Mouse (Mus musculus) limb, embryonic 12.5 days (tissue): Measurements from ENCODE around the gene Pus7l. TPM values are rescaled to one million over a fixed set of nuclear protein-coding genes. Genes with fewer than 3 reads are reported as not detected.
"Not testable (repeated sequence)": the region's sequence is repeated elsewhere in the genome, so short reads cannot be mapped to it uniquely, and the experiment has no call there.

Experiments used
- ATAC-seq: fragments of 200-750 bp; cut with Nextera tagmentation; 2 replicates; pipeline ENCODE4 v1.8.0; 2017; ENCODE audit warnings: low read depth, moderate TSS enrichment; ENCODE audit not compliant: insufficient number of reproducible peaks, insufficient read depth, low FRiP score, low TSS enrichment
- H3K27ac ChIP-seq: fragments of 300-500 bp; sonication (generic); 2 replicates; pipeline ENCODE4 v1.5.1; 2016; ENCODE audit warnings: mild to moderate bottlenecking, moderate library complexity
- H3K27me3 ChIP-seq: fragments of 300-500 bp; sonication (generic); 2 replicates; pipeline ENCODE4 v1.6.1; 2016; ENCODE audit warnings: mild to moderate bottlenecking, moderate library complexity
- H3K36me3 ChIP-seq: fragments of 300-500 bp; sonication (generic); 2 replicates; pipeline ENCODE4 v1.6.1; 2016; ENCODE audit warnings: mild to moderate bottlenecking, moderate library complexity
- H3K4me1 ChIP-seq: fragments of 300-500 bp; sonication (generic); replicated peaks from 2 replicates; pipeline ENCODE4 v1.6.1; 2016
- H3K4me2 ChIP-seq: fragments of 300-500 bp; sonication (generic); 2 replicates; pipeline ENCODE4 v1.6.1; 2016; ENCODE audit warnings: mild to moderate bottlenecking, moderate library complexity
- H3K4me3 ChIP-seq: fragments of 300-500 bp; sonication (generic); replicated peaks from 2 replicates; pipeline ENCODE4 v1.5.1; 2016; ENCODE audit warnings: mild to moderate bottlenecking
- H3K9ac ChIP-seq: fragments of 300-500 bp; sonication (generic); replicated peaks from 2 replicates; pipeline ENCODE4 v1.6.1; 2016; ENCODE audit warnings: mild to moderate bottlenecking, moderate library complexity
- H3K9me3 ChIP-seq: fragments of 300-500 bp; sonication (generic); 2 replicates; pipeline ENCODE4 v1.6.1; 2016; ENCODE audit warnings: mild to moderate bottlenecking, moderate library complexity
- WGBS: fragments of 180-500 bp; shearing (Covaris S2); methylation state at CpG from one replicate; pipeline ENCODE4 v1.1.7; 2016; 5-methylcytosine and 5-hydroxymethylcytosine counted together
- polyA plus RNA-seq: library from polyadenylated mRNA; unstranded; fragments of >200 nt; fragmentation: Nextera tagmentation; extraction: Ambion mirVana; gene quantifications from 2 replicates; pipeline ENCODE4 v1.2.1, GENCODE M21; 2016

Gene Pus7l
- polyA plus RNA-seq, 1 experiment from 2014 or later: 9.5 TPM

GRCm38 (mm10) chr15:94495936-94496335 lies 47.4 kb downstream of the Pus7l start:
- Histone ChIP-seq H3K27ac (no peak overlapping the region), H3K36me3 (no peaks in the 10 kb centered on the region), H3K27me3 (no peaks in the 10 kb centered on the region), H3K4me2 (no peak overlapping the region), H3K9me3 (peaks cover 6% of the 10 kb centered on the region; the same call in 1 of the 2 replicates), H3K4me1 (no peaks in the 10 kb centered on the region), H3K9ac (no peak overlapping the region), H3K4me3 (no peak overlapping the region)
- ATAC-seq: no peak
- WGBS: 62% methylated on average over 10 of the region's 10 CpGs

GRCm38 (mm10) chr15:94494445-94494844 lies 48.9 kb downstream of the Pus7l start:
- 100% methylated on average over 1 of the region's 1 CpGs for WGBS
- Histone ChIP-seq H3K36me3 (no peaks in the 10 kb centered on the region), H3K4me2 (no peak overlapping the region), H3K4me3 (no peak overlapping the region), H3K27ac (no peak overlapping the region), H3K4me1 (no peaks in the 10 kb centered on the region), H3K9me3 (peaks cover 6% of the 10 kb centered on the region; the same call in 1 of the 2 replicates), H3K9ac (no peak overlapping the region), H3K27me3 (no peaks in the 10 kb centered on the region)
- ATAC-seq: no peak

- H3K4me1 ChIP-seq: no peaks in the 10 kb centered on the region
- 87% methylated on average over 2 of the region's 2 CpGs for WGBS
- no peaks in the 10 kb centered on the region for H3K27me3 ChIP-seq
- no peak overlapping the region for H3K27ac ChIP-seq
- H3K4me2 ChIP-seq: no peak overlapping the region
- H3K9ac ChIP-seq: no peak overlapping the region
- ATAC-seq: no peak
- H3K9me3 ChIP-seq: peaks cover 6% of the 10 kb centered on the region; the same call in 1 of the 2 replicates
- H3K4me3 ChIP-seq: no peak overlapping the region
- H3K36me3 ChIP-seq: no peaks in the 10 kb centered on the region
Measured at GRCm38 (mm10) chr15:94489433-94489832, 53.9 kb downstream of the Pus7l start.

- 79% methylated on average over 2 of the region's 2 CpGs for WGBS
- not testable (repeated sequence) for ATAC-seq, H3K36me3 ChIP-seq, H3K4me3 ChIP-seq, H3K9ac ChIP-seq, H3K4me1 ChIP-seq, H3K27ac ChIP-seq, H3K9me3 ChIP-seq, H3K27me3 ChIP-seq, H3K4me2 ChIP-seq
Measured at GRCm38 (mm10) chr15:94488028-94488427, 55.3 kb downstream of the Pus7l start.

- Histone ChIP-seq H3K9me3 (no peaks in the 10 kb centered on the region), H3K4me1 (peaks cover 14% of the 10 kb centered on the region), H3K27me3 (no peaks in the 10 kb centered on the region), H3K27ac (no peak overlapping the region), H3K9ac (no peak overlapping the region), H3K4me3 (no peak overlapping the region), H3K4me2 (no peak overlapping the region), H3K36me3 (no peaks in the 10 kb centered on the region)
- WGBS: 89% methylated on average over 2 of the region's 2 CpGs
- no peak for ATAC-seq
Measured at GRCm38 (mm10) chr15:94482555-94482954, 60.8 kb downstream of the Pus7l start.

GRCm38 (mm10) chr15:94480792-94481191 lies 62.6 kb downstream of the Pus7l start:
- Histone ChIP-seq H3K9me3 (no peaks in the 10 kb centered on the region), H3K27me3 (no peaks in the 10 kb centered on the region), H3K9ac (no peak overlapping the region), H3K4me3 (no peak overlapping the region), H3K4me1 (peaks cover 14% of the 10 kb centered on the region), H3K36me3 (no peaks in the 10 kb centered on the region), H3K27ac (no peak overlapping the region), H3K4me2 (no peak overlapping the region)
- no peak for ATAC-seq
- 87% methylated on average over 4 of the region's 4 CpGs for WGBS

- Histone ChIP-seq H3K36me3 (no peaks in the 10 kb centered on the region), H3K4me2 (no peak overlapping the region), H3K27ac (no peak overlapping the region), H3K9ac (no peak overlapping the region), H3K4me3 (no peak overlapping the region), H3K4me1 (peaks cover 14% of the 10 kb centered on the region), H3K27me3 (no peaks in the 10 kb centered on the region), H3K9me3 (no peaks in the 10 kb centered on the region)
- no peak for ATAC-seq
- WGBS: 84% methylated on average over 5 of the region's 5 CpGs
Measured at GRCm38 (mm10) chr15:94480248-94480647, 63.1 kb downstream of the Pus7l start.

- no peak overlapping the region for H3K9ac ChIP-seq
- H3K36me3 ChIP-seq: no peaks in the 10 kb centered on the region
- 80% methylated on average over 3 of the region's 3 CpGs for WGBS
- H3K4me3 ChIP-seq: no peak overlapping the region
- H3K9me3 ChIP-seq: no peaks in the 10 kb centered on the region
- no peak overlapping the region for H3K27ac ChIP-seq
- H3K27me3 ChIP-seq: no peaks in the 10 kb centered on the region
- no peak overlapping the region for H3K4me2 ChIP-seq
- ATAC-seq: no peak
- H3K4me1 ChIP-seq: peaks cover 14% of the 10 kb centered on the region
Measured at GRCm38 (mm10) chr15:94479513-94480136, 63.7 kb downstream of the Pus7l start.

GRCm38 (mm10) chr15:94478706-94479105 lies 64.6 kb downstream of the Pus7l start:
- Histone ChIP-seq H3K4me3 (no peak overlapping the region), H3K4me1 (peaks cover 14% of the 10 kb centered on the region), H3K27ac (no peak overlapping the region), H3K36me3 (no peaks in the 10 kb centered on the region), H3K9me3 (no peaks in the 10 kb centered on the region), H3K27me3 (no peaks in the 10 kb centered on the region), H3K4me2 (0 out of 2 replicates have a peak overlapping the region, but pooled peaks have one; percentile 2), H3K9ac (no peak overlapping the region)
- ATAC-seq: no peak
- WGBS: 33% methylated on average over 13 of the region's 13 CpGs

- Histone ChIP-seq H3K9ac (no peak overlapping the region), H3K4me3 (no peak overlapping the region), H3K27ac (no peak overlapping the region), H3K4me1 (peaks cover 14% of the 10 kb centered on the region), H3K27me3 (no peaks in the 10 kb centered on the region), H3K4me2 (no peak overlapping the region), H3K36me3 (no peaks in the 10 kb centered on the region), H3K9me3 (no peaks in the 10 kb centered on the region)
- 70% methylated on average over 7 of the region's 7 CpGs for WGBS
- ATAC-seq: no peak
Measured at GRCm38 (mm10) chr15:94477287-94477686, 66.1 kb downstream of the Pus7l start.

GRCm38 (mm10) chr15:94475975-94476374 lies 67.4 kb downstream of the Pus7l start:
- no peak overlapping the region for H3K9ac ChIP-seq
- H3K27me3 ChIP-seq: no peaks in the 10 kb centered on the region
- no peaks in the 10 kb centered on the region for H3K36me3 ChIP-seq
- no peak overlapping the region for H3K27ac ChIP-seq
- H3K4me3 ChIP-seq: no peak overlapping the region
- ATAC-seq: no peak
- no peaks in the 10 kb centered on the region for H3K9me3 ChIP-seq
- no peak overlapping the region for H3K4me2 ChIP-seq
- WGBS: 83% methylated on average over 5 of the region's 5 CpGs
- H3K4me1 ChIP-seq: peaks cover 14% of the 10 kb centered on the region
